Mouse (Mus musculus) embryo, embryonic 10 days (tissue): ENCODE data around the gene Plod2.

Experiments used
- DNase-seq: peaks from one replicate; pipeline ENCODE4 v3.0.0-alpha.2; 2015; ENCODE audit warnings: low spot score

Plod2 gene

GRCm38 (mm10) chr9:92555006-92555958 is 13.3 kb downstream of the Plod2 start:
- no peak for DNase-seq

GRCm38 (mm10) chr9:92559750-92560149 is 17.7 kb downstream of the Plod2 start:
- no peak for DNase-seq

GRCm38 (mm10) chr9:92560840-92561547 is 19.0 kb downstream of the Plod2 start:
- DNase-seq, result no peak

GRCm38 (mm10) chr9:92562416-92562815 is 20.4 kb downstream of the Plod2 start:
- no peak for DNase-seq

- DNase-seq, result no peak
Observed at GRCm38 (mm10) chr9:92563306-92563705, 21.3 kb downstream of the Plod2 start.

GRCm38 (mm10) chr9:92564391-92564790 is 22.4 kb downstream of the Plod2 start:
- no peak for DNase-seq

GRCm38 (mm10) chr9:92566234-92566633 is 24.2 kb downstream of the Plod2 start:
- DNase-seq, result no peak

GRCm38 (mm10) chr9:92567474-92567873 is 25.5 kb downstream of the Plod2 start:
- no peak for DNase-seq

- DNase-seq, result no peak
Observed at GRCm38 (mm10) chr9:92568798-92569197, 26.8 kb downstream of the Plod2 start.

GRCm38 (mm10) chr9:92572376-92573108 is 30.5 kb downstream of the Plod2 start:
- no peak for DNase-seq

- no peak for DNase-seq
Observed at GRCm38 (mm10) chr9:92583876-92584275, 41.9 kb downstream of the Plod2 start.

- no peak for DNase-seq
Observed at GRCm38 (mm10) chr9:92586025-92586424, 44.0 kb downstream of the Plod2 start.

- DNase-seq, result no peak
Observed at GRCm38 (mm10) chr9:92587391-92587790, 45.4 kb downstream of the Plod2 start.

- DNase-seq, result no peak
Observed at GRCm38 (mm10) chr9:92588226-92588625, 46.2 kb downstream of the Plod2 start.

- DNase-seq, result no peak
Observed at GRCm38 (mm10) chr9:92589021-92589420, 47.0 kb downstream of the Plod2 start.

GRCm38 (mm10) chr9:92591482-92591881 is 49.5 kb downstream of the Plod2 start:
- DNase-seq, result no peak

GRCm38 (mm10) chr9:92592757-92593156 is 50.7 kb downstream of the Plod2 start:
- no peak for DNase-seq

- no peak for DNase-seq
Observed at GRCm38 (mm10) chr9:92594491-92594890, 52.5 kb downstream of the Plod2 start.

GRCm38 (mm10) chr9:92595296-92595695 is 53.3 kb downstream of the Plod2 start:
- DNase-seq, result no peak

- DNase-seq, result no peak
Observed at GRCm38 (mm10) chr9:92596916-92597547, 55.0 kb downstream of the Plod2 start.

GRCm38 (mm10) chr9:92597776-92598175 is 55.8 kb downstream of the Plod2 start:
- peak; percentile 52 for DNase-seq
